Mouse (Mus musculus) brain, embryonic 14.5 days (tissue): Measurements from ENCODE around the gene Fbxl17. TPM values are rescaled to one million over a fixed set of nuclear protein-coding genes. Genes with fewer than 3 reads are reported as not detected.

Experiments used
- DNase-seq: peaks from one replicate; pipeline ENCODE4 v3.0.0-alpha.2; 2011; ENCODE audit warnings: low read depth
- CTCF ChIP-seq: fragments of 200-500 bp; IDR thresholded peaks from 2 replicates; pipeline ENCODE4 v1.5.1; 2012; ENCODE audit warnings: inconsistent platforms, mild to moderate bottlenecking, moderate library complexity, borderline replicate concordance; ENCODE audit not compliant: insufficient read depth, insufficient read length; ENCODE audit errors: extremely low read depth
- POLR2A ChIP-seq: fragments of 200-500 bp; IDR thresholded peaks from 2 replicates; pipeline ENCODE4 v1.6.1; 2012; ENCODE audit warnings: mild to moderate bottlenecking, inconsistent platforms, borderline replicate concordance; ENCODE audit not compliant: poor library complexity, insufficient read depth, insufficient read length, severe bottlenecking; ENCODE audit errors: extremely low read depth
- polyA plus RNA-seq: library from polyadenylated mRNA; depleted of rRNA; stranded (reverse); fragments of >200 nt; gene quantifications from 2 replicates; pipeline ENCODE4 v1.2.3, GENCODE M21; 2012

Fbxl17 gene
- polyA plus RNA-seq, 1 experiment: 30.9 TPM

DNA sequence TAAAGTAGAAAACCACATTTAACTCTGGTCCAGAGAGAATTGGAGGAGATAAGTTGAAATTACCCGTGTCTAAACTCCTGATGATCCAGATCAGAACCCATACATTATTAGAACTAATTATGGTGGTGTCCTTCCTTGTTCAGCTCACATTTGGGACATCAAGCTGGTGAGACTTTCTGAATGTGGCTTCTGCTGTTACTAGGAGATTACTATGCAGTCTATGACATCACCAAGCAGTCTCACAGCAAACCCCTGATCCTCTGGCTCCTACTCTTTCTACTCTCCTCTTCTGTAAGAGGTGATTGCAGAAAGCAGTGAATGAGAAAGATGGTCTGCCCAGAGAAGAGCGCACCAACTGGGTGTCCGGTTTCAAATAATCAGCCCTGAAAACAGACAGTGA lies 187.0 kb downstream of the Fbxl17 start:
- no peak for TF ChIP-seq POLR2A
- no peak for TF ChIP-seq CTCF
- no peak for DNase-seq

DNA sequence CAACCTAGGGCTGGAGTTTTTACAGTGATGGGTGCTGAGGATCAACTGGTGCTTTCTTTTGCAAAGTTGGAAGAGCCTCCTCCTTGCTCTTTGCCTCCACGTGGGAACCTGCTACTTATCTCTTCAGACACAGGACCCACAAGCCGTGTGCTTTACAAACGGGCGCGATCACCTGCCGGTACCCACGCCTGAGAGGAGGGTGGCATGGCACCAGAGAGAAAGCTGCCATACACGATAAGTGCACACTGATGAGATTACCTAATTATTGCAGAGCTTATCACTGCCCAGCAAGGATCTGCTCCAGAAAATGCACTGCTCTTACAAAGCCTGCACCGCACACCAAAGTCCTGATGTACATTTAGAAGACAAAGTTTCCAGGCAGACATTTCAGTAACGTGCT lies 187.5 kb downstream of the Fbxl17 start:
- no peak for DNase-seq
- TF ChIP-seq CTCF: no peak
- no peak for TF ChIP-seq POLR2A

DNA sequence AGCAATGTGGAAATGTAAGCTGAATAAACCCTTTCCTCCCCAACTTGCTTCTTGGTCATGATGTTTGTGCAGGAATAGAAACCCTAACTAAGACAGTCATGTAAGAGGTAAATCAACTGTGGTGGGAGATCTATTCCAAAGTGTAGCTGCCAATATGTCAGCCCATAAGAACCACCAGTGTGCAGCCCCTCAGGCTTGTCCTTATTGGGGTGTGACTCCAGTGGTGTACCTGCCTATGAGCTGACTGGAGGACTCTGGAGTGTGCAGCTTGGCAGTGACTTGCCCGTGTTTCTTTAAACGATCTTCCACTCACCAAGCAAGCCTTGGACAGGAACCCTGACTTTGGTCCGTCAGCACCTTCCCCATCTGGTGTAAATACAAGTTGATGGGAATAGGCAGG lies 188.2 kb downstream of the Fbxl17 start:
- no peak for DNase-seq
- TF ChIP-seq POLR2A: no peak
- TF ChIP-seq CTCF: no peak

DNA sequence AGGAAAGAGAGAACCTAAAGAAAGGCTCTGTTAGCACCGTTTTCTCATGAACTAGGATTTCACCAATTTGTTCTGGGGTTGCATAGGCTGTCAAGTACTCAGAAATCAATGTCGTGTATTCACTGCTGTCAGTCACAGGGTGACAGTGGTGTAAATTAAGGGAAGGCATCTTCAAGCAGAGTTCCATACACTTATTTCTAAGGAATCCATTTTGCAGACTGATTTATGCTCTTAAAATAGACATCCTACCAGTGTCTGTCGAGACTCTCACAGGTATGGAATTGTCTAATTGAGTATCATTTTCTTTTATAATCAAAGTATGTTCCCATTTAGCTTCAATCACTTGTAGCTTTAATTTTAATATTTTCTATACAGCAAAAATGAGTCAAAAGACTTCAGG lies 189.8 kb downstream of the Fbxl17 start:
- TF ChIP-seq CTCF (no peak), POLR2A (no peak)
- DNase-seq: peak; percentile 36

DNA sequence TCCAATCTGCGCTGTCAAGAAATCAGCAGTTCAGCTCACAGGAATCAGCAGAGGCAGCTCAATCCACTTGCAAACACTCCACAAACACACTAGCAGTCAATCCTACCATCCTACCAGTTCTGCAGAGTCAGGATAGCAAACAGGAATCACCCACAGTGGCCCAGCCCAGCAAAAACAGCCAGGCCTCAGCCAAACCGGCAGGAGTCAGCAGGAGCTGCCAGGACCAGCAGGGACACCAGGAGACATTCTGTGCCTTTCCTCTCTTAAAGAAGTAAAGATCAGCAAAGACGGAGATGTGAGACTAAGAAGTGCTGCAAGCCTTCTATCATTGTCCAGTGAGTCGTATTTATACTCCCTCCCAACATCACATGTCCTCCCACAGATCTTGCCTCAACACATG lies 196.0 kb downstream of the Fbxl17 start:
- TF ChIP-seq POLR2A (no peak), CTCF (no peak)
- DNase-seq: no peak

DNA sequence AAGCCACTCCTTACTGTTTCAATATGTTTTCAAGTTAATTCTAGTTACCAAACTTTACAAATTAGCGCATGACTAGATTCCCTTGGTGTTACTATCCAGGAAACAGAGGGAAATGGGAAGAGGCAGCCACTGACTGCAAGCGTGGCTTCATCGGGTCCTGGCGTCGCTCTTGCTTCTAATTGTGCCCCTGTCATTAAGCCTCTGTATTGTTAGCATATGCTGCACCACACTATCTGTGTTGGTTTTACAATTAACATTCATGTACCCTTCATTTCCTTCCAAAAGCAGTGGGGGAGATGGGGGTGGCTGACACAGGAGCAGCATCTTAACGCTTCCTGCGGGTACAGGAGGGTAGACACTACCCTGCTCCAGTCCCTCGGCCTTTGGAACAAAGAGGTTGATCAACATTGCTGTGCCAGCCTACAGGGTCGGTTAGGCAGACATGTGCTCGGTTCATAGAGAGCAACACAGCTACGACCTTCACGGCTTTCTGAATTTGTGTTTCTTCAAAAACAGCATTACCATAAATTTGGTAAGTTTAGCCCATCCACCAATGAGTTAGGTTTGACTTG lies 197.9 kb downstream of the Fbxl17 start:
- DNase-seq: peak; percentile 57
- TF ChIP-seq POLR2A (no peak), CTCF (no peak)

DNA sequence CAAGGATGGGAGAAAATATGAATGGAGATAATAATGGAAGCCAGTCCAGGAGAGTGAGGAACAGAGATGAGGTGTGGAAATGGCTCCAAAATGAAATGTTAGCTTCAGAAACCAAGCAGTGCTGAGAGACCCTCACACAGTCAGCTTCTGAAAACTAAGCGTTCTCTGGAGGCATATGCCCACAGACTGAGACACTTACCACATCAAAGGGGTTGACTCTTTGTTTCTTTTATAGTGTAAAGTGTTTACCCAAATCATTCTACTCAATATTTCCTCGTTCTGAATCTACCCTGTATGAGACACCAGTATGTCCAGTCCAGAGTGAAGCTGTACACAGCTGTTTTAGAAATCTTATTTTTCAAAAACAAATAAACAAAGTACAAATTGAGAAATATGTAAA lies 204.3 kb downstream of the Fbxl17 start:
- no peak for TF ChIP-seq CTCF
- no peak for DNase-seq

DNA sequence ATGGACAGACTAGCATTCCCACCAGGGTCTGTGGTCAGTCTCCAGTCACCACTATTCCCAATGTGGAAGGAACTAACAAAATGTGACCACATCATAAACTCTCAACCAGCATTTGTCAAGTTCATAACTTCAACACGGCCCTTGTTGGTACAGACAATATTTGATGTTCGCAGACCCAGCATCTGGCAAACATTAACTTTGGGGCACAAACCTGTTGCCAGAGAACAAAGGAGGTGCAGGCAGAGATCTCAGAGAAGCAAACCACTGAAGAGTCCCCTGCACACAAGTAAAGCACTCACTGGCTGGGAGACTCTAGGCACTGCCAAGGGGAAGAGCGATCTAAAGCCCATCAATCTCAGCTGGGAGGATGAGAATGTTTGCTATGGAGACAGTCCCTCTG lies 204.9 kb downstream of the Fbxl17 start:
- no peak for DNase-seq
- no peak for TF ChIP-seq POLR2A

DNA sequence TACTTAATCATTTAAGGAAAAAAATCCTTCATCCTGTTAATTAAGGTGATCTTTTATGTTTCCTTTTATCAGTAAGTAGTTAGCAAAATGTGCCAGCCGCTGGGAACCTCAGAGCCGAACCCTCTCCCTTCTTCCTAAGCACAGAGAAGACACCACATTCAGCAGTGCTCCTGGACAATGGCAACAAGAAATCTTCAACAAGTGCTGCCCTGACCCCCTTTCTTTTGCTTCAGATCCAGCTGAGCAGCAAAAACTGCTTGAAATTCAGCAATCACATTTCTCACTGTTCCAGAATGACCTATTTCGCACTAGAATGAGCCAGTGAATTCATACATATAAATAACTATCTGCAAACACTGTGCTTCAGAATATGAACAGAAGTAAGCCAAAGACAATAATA lies 205.8 kb downstream of the Fbxl17 start:
- DNase-seq: peak; percentile 70
- TF ChIP-seq POLR2A: no peak
- TF ChIP-seq CTCF: no peak

DNA sequence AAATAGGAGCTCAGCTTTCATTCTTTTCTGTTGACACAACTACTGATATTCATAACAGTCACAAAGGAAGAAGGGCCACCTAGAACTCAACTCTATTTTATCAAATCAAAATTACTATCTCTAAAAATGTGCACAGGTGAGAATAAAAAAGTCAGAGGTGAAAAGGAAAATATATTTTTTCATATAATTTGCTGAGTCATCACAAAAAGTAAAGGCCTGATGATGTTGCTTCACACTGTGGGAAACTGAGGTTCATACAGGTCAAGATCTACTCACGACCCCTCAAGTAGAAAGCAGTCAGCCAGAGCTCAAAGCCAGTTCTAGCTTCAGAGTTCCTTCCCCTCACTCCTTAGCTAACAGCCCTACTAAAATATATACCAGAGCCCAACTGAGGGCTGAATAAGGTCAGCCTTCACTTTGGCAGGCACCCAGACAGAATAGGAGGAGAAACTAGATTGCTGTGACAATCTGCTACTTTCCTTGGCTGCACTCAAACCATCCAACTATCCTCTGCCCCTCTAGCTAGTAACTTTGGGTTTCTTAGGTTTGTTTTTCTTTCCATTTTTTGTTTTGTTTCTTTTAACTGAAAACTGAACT lies 210.4 kb downstream of the Fbxl17 start:
- no peak for DNase-seq
- TF ChIP-seq CTCF (no peak), POLR2A (no peak)

DNA sequence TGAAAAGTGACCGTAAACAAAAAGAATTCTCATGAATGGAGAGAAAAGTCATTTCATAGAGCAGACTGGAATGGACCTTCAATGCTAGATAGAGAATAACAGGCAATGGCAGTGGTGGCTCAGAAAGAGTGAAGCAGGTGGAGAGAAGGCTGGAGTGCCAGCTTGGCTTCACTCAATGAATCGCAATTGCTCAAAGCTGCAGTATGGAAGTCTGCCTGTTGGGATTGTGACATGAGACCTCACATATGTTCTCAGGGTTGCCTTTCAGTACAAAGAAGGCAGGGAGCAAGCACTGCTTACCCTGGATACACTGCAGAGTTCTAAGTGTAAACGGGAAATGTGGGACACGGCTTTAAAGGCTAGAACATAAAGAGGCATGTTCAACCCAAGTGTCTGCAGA lies 211.0 kb downstream of the Fbxl17 start:
- TF ChIP-seq POLR2A (no peak), CTCF (no peak)
- no peak for DNase-seq

DNA sequence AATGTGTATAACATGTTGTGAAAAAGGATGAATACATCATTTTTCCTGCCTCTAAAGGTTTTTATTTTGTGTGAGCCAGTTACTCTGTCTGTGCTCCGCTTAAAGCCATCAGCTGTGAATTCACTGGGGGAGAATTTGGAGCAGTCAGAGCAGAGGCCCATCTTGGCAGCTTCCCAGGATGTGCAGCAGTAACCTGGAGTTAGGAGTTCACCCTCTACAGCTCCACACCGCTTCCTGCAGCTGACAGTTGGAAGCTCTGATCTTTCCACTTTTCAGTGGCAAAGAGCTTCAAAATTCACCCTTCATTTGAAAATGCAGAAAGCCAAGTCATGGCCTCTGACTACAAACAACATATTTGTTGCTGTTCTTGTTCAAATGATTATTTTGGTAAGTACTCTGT lies 212.4 kb downstream of the Fbxl17 start:
- DNase-seq: peak; percentile 67
- TF ChIP-seq CTCF (no peak; the same call in 1 of the 2 replicates), POLR2A (no peak)
